Mouse (Mus musculus) E14TG2a.4 (cell line): Measurements from ENCODE around the gene Cntnap4.

Experiments
- CTCF ChIP-seq: conservative IDR thresholded peaks from 2 replicates; pipeline ENCODE4 v1.5.1; 2014; ENCODE audit warnings: low read length
- NANOG ChIP-seq: IDR thresholded peaks from 2 replicates; pipeline ENCODE4 v1.6.1; 2014; ENCODE audit warnings: borderline replicate concordance, low read length, mixed read lengths

- TF ChIP-seq CTCF (no peak), NANOG (no peak)
Measured at GRCm38 (mm10) chr8:112569471-112570141, at the start of gene Cntnap4.
